Mouse (Mus musculus): ENCODE data around the gene Rnf44. TPM values are rescaled to one million over a fixed set of nuclear protein-coding genes. Genes with fewer than 3 reads are reported as not detected.

Gene Rnf44
- polyA plus RNA-seq, 1 experiment from 2014 or later = 77.4 TPM

DNA sequence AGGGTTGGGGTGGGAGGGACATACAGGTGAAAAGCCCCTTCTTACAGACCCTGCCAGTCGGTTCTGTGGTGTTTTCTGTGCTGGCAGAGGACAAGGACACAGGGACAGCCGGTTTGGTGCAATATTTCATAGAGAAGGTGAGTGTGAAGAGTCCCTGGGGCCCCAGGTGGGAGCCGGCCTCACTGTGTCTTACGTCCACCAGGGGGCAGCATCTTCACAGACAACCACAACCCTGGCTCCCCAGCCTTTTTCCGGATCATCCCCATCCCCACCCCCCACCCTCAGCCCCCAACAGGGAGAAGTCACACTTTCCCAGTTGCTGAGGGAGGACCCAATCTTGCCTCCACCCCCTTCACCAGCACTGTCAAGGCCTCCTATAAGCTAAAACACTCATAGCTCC lies 23.2 kb upstream of the Rnf44 start:
- H3K27ac ChIP-seq = no peak overlapping the region
- 3% methylated on average over 5 of the region's 5 CpGs for WGBS
- no peak overlapping the region for H3K4me2 ChIP-seq (ENCODE audit: low read length)
- H3K4me1 ChIP-seq (replicated peaks; ENCODE audit: insufficient read depth, low read length) = no peaks in the 10 kb centered on the region
- H3K27me3 ChIP-seq (ENCODE audit: insufficient read depth, low read length) = no peaks in the 10 kb centered on the region
- H3K9me3 ChIP-seq (replicated peaks; ENCODE audit: low read length) = no peaks in the 10 kb centered on the region
- peak; percentile 70 for TF ChIP-seq CTCF (IDR thresholded peaks at IDR 0.05; ENCODE audit: low read depth)
- DNase-seq (ENCODE audit: low spot score) (peak; percentile 56), ATAC-seq (replicated peaks; ENCODE audit: low FRiP score, low read depth) (no peak)
- no peaks in the 10 kb centered on the region for H3K36me3 ChIP-seq (ENCODE audit: insufficient read depth, low read length)
- H3K4me3 ChIP-seq (replicated peaks; ENCODE audit: low read depth, low read length) = no peak overlapping the region
- no peak overlapping the region for H3K9ac ChIP-seq (ENCODE audit: low read depth, low read length)

- no peak overlapping the region for H3K27ac ChIP-seq
- DNase-seq (ENCODE audit: low spot score) = no peak
- no peak overlapping the region for H3K4me3 ChIP-seq (replicated peaks; ENCODE audit: low read depth, low read length)
- no peak overlapping the region for H3K4me2 ChIP-seq (ENCODE audit: low read length)
- H3K9ac ChIP-seq (ENCODE audit: low read depth, low read length) = no peak overlapping the region
- 64% methylated on average over 10 of the region's 10 CpGs for WGBS
- no peaks in the 10 kb centered on the region for H3K27me3 ChIP-seq (ENCODE audit: insufficient read depth, low read length)
- no peak for ATAC-seq (replicated peaks; ENCODE audit: low FRiP score, low read depth)
- no peaks in the 10 kb centered on the region for H3K36me3 ChIP-seq (ENCODE audit: insufficient read depth, low read length)
- no peak for TF ChIP-seq CTCF (IDR thresholded peaks at IDR 0.05; ENCODE audit: low read depth)
- H3K4me1 ChIP-seq (replicated peaks; ENCODE audit: insufficient read depth, low read length) = no peaks in the 10 kb centered on the region
- no peaks in the 10 kb centered on the region for H3K9me3 ChIP-seq (replicated peaks; ENCODE audit: low read length)
Measured at GRCm38 (mm10) chr13:54714996-54715395, 21.3 kb upstream of the Rnf44 start.

DNA sequence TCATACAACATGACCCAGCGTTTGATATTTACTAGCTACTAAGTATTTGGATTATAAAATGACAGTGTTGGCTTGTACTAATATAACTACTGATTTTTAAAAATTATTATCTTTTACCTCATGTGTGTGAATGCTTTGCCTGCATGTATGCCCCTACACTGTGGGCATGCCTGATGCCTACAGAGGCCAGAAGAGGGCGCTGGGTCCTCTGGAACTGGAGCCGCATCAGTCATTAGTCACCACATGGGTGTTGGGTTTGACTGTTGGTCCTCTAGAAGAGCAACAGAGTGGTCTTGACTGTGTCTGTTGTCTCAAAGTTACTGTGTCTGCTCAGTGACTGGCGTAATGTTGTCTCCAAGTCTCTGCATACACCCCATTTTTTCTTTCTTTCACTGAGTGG lies 20.7 kb upstream of the Rnf44 start:
- no peak for DNase-seq (ENCODE audit: low spot score)
- Histone ChIP-seq H3K4me3 (replicated peaks; ENCODE audit: low read depth, low read length) (no peak overlapping the region), H3K9me3 (replicated peaks; ENCODE audit: low read length) (no peaks in the 10 kb centered on the region), H3K36me3 (ENCODE audit: insufficient read depth, low read length) (no peaks in the 10 kb centered on the region), H3K4me2 (ENCODE audit: low read length) (no peak overlapping the region), H3K27me3 (ENCODE audit: insufficient read depth, low read length) (no peaks in the 10 kb centered on the region), H3K9ac (ENCODE audit: low read depth, low read length) (no peak overlapping the region), H3K4me1 (replicated peaks; ENCODE audit: insufficient read depth, low read length) (no peaks in the 10 kb centered on the region), H3K27ac (no peak overlapping the region)
- WGBS = 42% methylated on average over 4 of the region's 4 CpGs
- peak; percentile 26; the same call in 1 of the 2 replicates for TF ChIP-seq CTCF (IDR thresholded peaks at IDR 0.05; ENCODE audit: low read depth)
- ATAC-seq (replicated peaks; ENCODE audit: low FRiP score, low read depth) = no peak

GRCm38 (mm10) chr13:54710866-54711265 lies 17.2 kb upstream of the Rnf44 start:
- Histone ChIP-seq H3K36me3 (ENCODE audit: insufficient read depth, low read length) (no peaks in the 10 kb centered on the region), H3K4me2 (ENCODE audit: low read length) (no peak overlapping the region), H3K27ac (no peak overlapping the region), H3K9me3 (replicated peaks; ENCODE audit: low read length) (no peaks in the 10 kb centered on the region), H3K9ac (ENCODE audit: low read depth, low read length) (no peak overlapping the region), H3K4me3 (replicated peaks; ENCODE audit: low read depth, low read length) (no peak overlapping the region), H3K4me1 (replicated peaks; ENCODE audit: insufficient read depth, low read length) (no peaks in the 10 kb centered on the region), H3K27me3 (ENCODE audit: insufficient read depth, low read length) (no peaks in the 10 kb centered on the region)
- no peak for ATAC-seq (replicated peaks; ENCODE audit: low FRiP score, low read depth)
- TF ChIP-seq CTCF (IDR thresholded peaks at IDR 0.05; ENCODE audit: low read depth) = no peak
- DNase-seq (ENCODE audit: low spot score) = no peak
- 76% methylated on average over 3 of the region's 3 CpGs for WGBS

DNA sequence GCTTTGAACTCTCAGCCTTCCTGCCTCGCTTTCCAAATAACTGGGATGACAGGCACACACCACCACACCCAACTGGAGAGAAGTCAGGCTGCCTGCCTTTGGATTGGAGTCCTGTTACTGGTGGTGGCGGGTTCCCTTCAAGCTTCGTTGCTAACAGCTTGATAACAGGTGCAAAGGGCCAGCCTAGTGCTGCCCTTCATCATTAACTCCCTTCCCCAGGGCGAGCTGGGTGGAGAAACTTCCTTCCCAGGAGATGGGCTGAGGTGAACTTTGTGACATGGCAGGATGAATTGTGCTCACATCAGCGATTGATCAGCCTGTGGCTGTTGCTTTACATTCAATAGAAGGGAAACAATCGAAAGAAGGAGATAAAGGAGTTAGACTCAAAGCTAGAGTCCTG lies 11.2 kb upstream of the Rnf44 start:
- no peak for TF ChIP-seq CTCF (IDR thresholded peaks at IDR 0.05; ENCODE audit: low read depth)
- Histone ChIP-seq H3K4me1 (replicated peaks; ENCODE audit: insufficient read depth, low read length) (no peaks in the 10 kb centered on the region), H3K27ac (no peak overlapping the region), H3K4me3 (replicated peaks; ENCODE audit: low read depth, low read length) (no peak overlapping the region), H3K27me3 (ENCODE audit: insufficient read depth, low read length) (no peaks in the 10 kb centered on the region), H3K9ac (ENCODE audit: low read depth, low read length) (no peak overlapping the region), H3K9me3 (replicated peaks; ENCODE audit: low read length) (no peaks in the 10 kb centered on the region), H3K36me3 (ENCODE audit: insufficient read depth, low read length) (no peaks in the 10 kb centered on the region), H3K4me2 (ENCODE audit: low read length) (no peak overlapping the region)
- ATAC-seq (replicated peaks; ENCODE audit: low FRiP score, low read depth) (no peak), DNase-seq (ENCODE audit: low spot score) (no peak)
- WGBS = 43% methylated on average over 6 of the region's 6 CpGs

DNA sequence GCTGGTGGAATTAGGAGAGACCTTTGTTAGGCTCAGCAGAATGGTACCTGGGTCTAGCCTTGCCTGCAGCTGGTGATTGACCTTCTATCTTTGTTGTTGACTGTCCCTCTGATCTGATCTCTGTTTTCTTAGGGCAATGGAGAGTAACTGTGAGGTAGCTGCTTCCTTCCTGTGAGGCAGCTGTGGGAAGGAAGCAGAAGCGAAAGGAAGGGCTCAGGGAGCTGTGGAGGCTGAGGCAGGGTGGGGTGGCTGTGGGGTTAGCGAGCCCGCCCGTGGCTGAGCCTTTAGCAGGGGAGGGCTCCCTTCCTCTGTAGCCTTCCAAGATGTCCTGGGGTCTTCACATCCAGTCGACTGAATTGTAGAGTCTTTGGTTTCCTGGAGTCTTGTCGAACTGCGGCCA lies 8.8 kb upstream of the Rnf44 start:
- no peak overlapping the region for H3K4me2 ChIP-seq (ENCODE audit: low read length)
- H3K36me3 ChIP-seq (ENCODE audit: insufficient read depth, low read length) = no peaks in the 10 kb centered on the region
- H3K4me3 ChIP-seq (replicated peaks; ENCODE audit: low read depth, low read length) = no peak overlapping the region
- WGBS = 73% methylated on average over 7 of the region's 7 CpGs
- DNase-seq (ENCODE audit: low spot score) (no peak), ATAC-seq (replicated peaks; ENCODE audit: low FRiP score, low read depth) (no peak)
- TF ChIP-seq CTCF (IDR thresholded peaks at IDR 0.05; ENCODE audit: low read depth) = no peak
- H3K9ac ChIP-seq (ENCODE audit: low read depth, low read length) = no peak overlapping the region
- H3K4me1 ChIP-seq (replicated peaks; ENCODE audit: insufficient read depth, low read length) = no peaks in the 10 kb centered on the region
- no peaks in the 10 kb centered on the region for H3K9me3 ChIP-seq (replicated peaks; ENCODE audit: low read length)
- H3K27me3 ChIP-seq (ENCODE audit: insufficient read depth, low read length) = no peaks in the 10 kb centered on the region
- no peak overlapping the region for H3K27ac ChIP-seq

GRCm38 (mm10) chr13:54701243-54701642 lies 7.5 kb upstream of the Rnf44 start, which contains the start of gene Cdhr2:
Cdhr2 (plus strand) TSS chr13:54701461.
- H3K27me3 ChIP-seq (ENCODE audit: insufficient read depth, low read length) = no peaks in the 10 kb centered on the region
- H3K36me3 ChIP-seq (ENCODE audit: insufficient read depth, low read length) = no peaks in the 10 kb centered on the region
- H3K9me3 ChIP-seq (replicated peaks; ENCODE audit: low read length) = no peaks in the 10 kb centered on the region
- DNase-seq (ENCODE audit: low spot score) (no peak), ATAC-seq (replicated peaks; ENCODE audit: low FRiP score, low read depth) (peak; percentile 93)
- 0 out of 2 replicates have a peak within 1 kb of the TSS, but pooled peaks have one; percentile 2 for H3K4me3 ChIP-seq (replicated peaks; ENCODE audit: low read depth, low read length)
- H3K9ac ChIP-seq (ENCODE audit: low read depth, low read length) = no peak within 1 kb of the TSS
- H3K27ac ChIP-seq = peak within 1 kb of the TSS; percentile 36; the same call in 1 of the 2 replicates
- no peaks in the 10 kb centered on the region for H3K4me1 ChIP-seq (replicated peaks; ENCODE audit: insufficient read depth, low read length)
- no peak for TF ChIP-seq CTCF (IDR thresholded peaks at IDR 0.05; ENCODE audit: low read depth)
- 48% methylated on average over 5 of the region's 5 CpGs for WGBS
- H3K4me2 ChIP-seq (ENCODE audit: low read length) = peak within 1 kb of the TSS; percentile 39
